Mouse (Mus musculus) erythroblast, embryonic 14.5 days (primary cell): ENCODE measurements at regions not wholly inside any gene's neighbourhood (a gene's known extent, or its start where the extent isn't known, plus 50 kb on each side); places are given as distances from the start of the nearest gene placed in this dataset.

ENCODE experiments used
- H3K27me3 ChIP-seq: 2 replicates; pipeline ENCODE4 v1.6.1; 2012; ENCODE audit warnings: inconsistent platforms; ENCODE audit not compliant: control insufficient read depth
- H3K36me3 ChIP-seq: 2 replicates; pipeline ENCODE4 v1.6.1; 2012; ENCODE audit warnings: mild to moderate bottlenecking, inconsistent platforms; ENCODE audit not compliant: control insufficient read depth
- H3K4me1 ChIP-seq: 2 replicates; pipeline ENCODE4 v1.6.1; 2012; ENCODE audit warnings: inconsistent platforms; ENCODE audit not compliant: control insufficient read depth
- H3K4me3 ChIP-seq: replicated peaks from 2 replicates; pipeline ENCODE3; 2012; ENCODE audit warnings: moderate library complexity, mild to moderate bottlenecking, inconsistent platforms
- H3K9me3 ChIP-seq: 2 replicates; pipeline ENCODE4 v1.6.1; 2012; ENCODE audit warnings: low read length, inconsistent platforms, mixed read lengths; ENCODE audit not compliant: control insufficient read depth
- GATA1 ChIP-seq: IDR thresholded peaks from 2 replicates; pipeline ENCODE4 v1.6.1; 2012; ENCODE audit warnings: low read length, inconsistent platforms, mixed read lengths
- TAL1 ChIP-seq: IDR thresholded peaks from 3 replicates; pipeline ENCODE4 v1.6.1; 2012; ENCODE audit warnings: low read length, inconsistent platforms, mixed read lengths

DNA sequence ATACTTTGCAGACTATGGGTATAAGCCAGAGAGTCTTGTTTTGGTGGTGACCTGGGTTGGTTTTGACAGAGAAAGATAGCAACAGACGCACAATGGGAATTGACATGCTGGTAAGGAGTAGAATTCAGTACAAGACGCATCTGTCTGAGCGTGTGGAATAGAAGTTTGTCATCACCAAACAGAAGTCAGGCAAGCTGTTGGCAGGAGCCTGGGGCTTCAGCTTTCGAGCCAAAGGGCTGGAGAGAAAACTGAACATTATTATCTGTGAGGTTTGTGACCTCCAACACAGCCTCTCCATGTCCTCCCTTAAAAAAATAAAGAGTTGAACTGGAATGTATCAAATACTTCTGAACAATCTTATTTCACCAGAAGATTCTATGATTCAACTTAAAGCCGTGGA, 75.4 kb upstream of the Srd5a3 start:
- no peaks in the 10 kb centered on the region for H3K36me3 ChIP-seq
- peaks cover 12% of the 10 kb centered on the region for H3K27me3 ChIP-seq
- H3K9me3 ChIP-seq, result no peaks in the 10 kb centered on the region
- TF ChIP-seq GATA1 (no peak), TAL1 (no peak)
- H3K4me3 ChIP-seq, result no peak overlapping the region
- H3K4me1 ChIP-seq, result peaks cover 28% of the 10 kb centered on the region

DNA sequence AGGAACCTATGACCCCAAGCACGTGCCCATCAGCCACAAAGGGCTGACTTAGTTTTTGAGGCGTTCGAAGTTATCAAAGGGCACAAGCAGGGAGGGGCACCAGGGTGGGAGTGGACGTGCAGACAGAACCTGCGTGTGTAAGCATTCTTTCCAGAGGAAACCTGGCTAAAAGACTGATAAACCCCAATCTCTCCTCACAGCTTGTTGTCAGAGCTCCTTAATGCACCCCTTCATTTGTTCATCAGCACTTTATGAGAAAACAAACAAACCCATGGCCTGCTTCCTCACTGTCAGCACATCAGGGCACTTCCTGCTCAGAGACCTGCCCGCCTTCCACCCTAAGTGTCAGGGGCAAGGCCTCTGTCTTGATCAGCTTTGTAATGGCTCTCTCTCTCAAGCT, 76.6 kb upstream of the Srd5a3 start:
- H3K4me1 ChIP-seq, result peaks cover 28% of the 10 kb centered on the region
- TF ChIP-seq TAL1 (peak; percentile 33; the same call in 1 of the 3 replicates), GATA1 (no peak)
- H3K9me3 ChIP-seq, result no peaks in the 10 kb centered on the region
- H3K36me3 ChIP-seq, result no peaks in the 10 kb centered on the region
- H3K4me3 ChIP-seq, result no peak overlapping the region
- H3K27me3 ChIP-seq, result peaks cover 12% of the 10 kb centered on the region

DNA sequence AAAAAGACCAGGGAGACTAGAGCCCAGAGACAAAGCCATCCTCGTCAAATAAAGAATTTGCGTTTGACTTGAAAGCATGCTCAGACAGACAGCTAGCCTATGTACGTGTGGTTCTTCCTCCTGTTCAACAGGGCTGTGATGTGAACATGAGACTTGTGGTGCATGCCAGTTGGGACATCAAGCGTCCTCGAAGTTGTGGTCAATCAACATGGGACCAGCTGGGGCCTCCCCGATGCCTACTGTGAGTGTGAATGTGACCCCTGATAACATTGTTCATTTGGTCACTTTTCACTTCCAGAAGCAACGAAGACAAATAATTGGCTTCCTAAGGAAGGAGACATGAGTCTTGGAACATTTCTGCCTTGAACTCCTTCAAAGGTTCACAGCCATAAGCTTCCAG, 79.8 kb upstream of the Kdr start:
- H3K36me3 ChIP-seq, result no peaks in the 10 kb centered on the region
- no peak for TF ChIP-seq TAL1
- no peak for TF ChIP-seq GATA1
- peaks cover 3% of the 10 kb centered on the region for H3K4me1 ChIP-seq
- no peaks in the 10 kb centered on the region for H3K9me3 ChIP-seq
- H3K27me3 ChIP-seq, result peaks cover 2% of the 10 kb centered on the region; the same call in 1 of the 2 replicates
- H3K4me3 ChIP-seq, result no peak overlapping the region

DNA sequence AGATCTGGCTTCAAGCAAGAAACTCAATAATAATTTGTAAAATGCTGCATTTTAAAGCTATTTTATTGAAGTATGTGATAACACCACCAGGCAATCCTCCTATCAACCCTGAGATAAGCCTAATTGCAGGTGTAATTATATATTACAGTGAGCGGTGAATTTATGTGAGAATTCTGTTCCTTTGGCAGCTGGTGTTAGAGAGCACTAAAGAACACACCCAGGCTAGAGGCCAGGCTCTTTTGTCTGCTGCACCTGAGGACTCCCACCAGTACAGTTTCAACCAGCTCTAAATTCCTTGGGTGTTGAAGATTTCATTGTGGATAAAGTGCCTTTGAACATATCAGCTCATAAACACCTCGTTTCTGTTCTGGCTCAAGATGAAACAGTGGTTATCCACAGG, 77.6 kb upstream of the Kdr start:
- TF ChIP-seq GATA1, result no peak
- TF ChIP-seq TAL1, result no peak
- H3K36me3 ChIP-seq, result no peaks in the 10 kb centered on the region
- H3K4me3 ChIP-seq, result no peak overlapping the region
- no peaks in the 10 kb centered on the region for H3K9me3 ChIP-seq
- H3K4me1 ChIP-seq, result no peaks in the 10 kb centered on the region
- peaks cover 2% of the 10 kb centered on the region; the same call in 1 of the 2 replicates for H3K27me3 ChIP-seq

DNA sequence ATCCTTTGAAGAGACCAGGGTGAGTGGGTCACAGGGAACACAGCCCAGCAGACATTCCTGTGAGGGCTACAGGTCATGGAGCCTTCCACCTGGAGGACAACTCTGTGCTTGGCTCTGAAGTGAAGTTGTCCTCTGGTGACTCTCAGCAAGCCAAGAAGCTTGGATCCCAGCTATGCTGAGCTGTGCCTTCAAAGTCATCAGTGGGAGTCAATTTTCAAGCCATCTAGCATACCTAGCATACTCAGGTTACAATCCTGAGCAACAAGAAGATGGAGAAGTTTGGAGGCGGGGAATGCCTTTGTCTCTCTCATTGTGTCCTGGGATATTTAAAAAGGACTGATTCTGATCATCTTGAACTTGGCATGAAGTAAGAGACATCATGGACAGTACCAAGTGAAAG, 74.5 kb upstream of the Kdr start:
- no peaks in the 10 kb centered on the region for H3K4me1 ChIP-seq
- H3K9me3 ChIP-seq, result no peaks in the 10 kb centered on the region
- no peaks in the 10 kb centered on the region for H3K36me3 ChIP-seq
- H3K27me3 ChIP-seq, result peaks cover 2% of the 10 kb centered on the region; the same call in 1 of the 2 replicates
- no peak overlapping the region for H3K4me3 ChIP-seq
- TF ChIP-seq GATA1, result no peak
- no peak for TF ChIP-seq TAL1

DNA sequence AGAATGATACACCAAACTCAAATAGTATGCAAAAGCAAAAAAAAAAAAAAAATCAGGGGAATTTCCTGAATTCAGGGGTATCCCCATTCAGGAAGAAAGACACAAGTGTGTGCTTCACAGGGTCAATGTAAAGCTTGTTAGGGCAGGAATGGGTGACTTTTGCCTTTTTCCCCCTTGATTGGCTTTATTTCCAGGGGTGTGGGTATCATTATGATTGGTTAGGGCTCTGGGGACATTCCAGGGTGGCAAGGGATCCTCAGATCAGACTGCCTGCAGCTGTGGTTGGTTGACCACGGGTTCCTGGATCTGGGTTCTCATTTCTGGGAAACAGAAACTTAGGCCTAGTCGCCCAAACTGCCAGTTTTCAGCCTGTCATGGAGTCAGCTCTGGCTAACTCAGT, 73.4 kb upstream of the Kdr start:
- Histone ChIP-seq H3K4me3 (no peak overlapping the region), H3K36me3 (no peaks in the 10 kb centered on the region), H3K4me1 (no peaks in the 10 kb centered on the region), H3K27me3 (peaks cover 2% of the 10 kb centered on the region; the same call in 1 of the 2 replicates), H3K9me3 (no peaks in the 10 kb centered on the region)
- TF ChIP-seq TAL1 (no peak), GATA1 (no peak)

DNA sequence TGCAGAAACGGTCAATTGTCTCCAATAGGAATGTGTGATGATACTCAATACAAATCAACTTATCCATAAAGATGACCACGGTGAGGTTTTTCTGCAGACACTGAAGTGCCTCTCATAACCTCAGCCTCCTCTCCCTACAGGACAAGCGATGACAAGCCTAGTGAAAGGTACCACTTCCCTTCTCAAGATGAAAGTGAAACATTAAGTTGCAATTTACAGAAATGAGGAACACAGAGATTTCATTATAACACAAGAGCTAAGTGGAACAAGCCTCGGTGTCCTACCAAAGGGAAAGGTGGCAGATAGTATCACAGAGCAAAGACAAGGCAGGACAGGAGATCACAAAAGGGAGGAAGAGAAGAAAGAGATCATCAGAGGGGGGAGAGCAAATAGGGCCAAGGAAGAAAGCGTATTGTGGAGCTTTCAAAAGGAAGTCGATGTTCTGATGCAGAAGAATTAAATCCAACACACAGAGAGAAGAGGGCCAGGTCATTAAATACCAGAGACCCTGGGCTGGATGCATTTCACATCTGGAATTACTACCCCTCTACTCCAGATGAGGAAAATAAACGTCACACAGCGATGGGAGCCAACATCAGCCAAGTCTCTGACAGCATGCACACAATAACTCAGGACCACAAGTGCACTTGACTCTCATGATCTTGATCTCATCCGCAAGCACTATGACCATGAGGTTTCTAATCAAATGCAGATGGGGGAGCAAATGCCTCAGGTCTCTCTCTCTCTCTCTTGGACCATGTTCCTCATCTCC, 70.0 kb upstream of the Kdr start:
- no peak for TF ChIP-seq TAL1
- no peak for TF ChIP-seq GATA1
- Histone ChIP-seq H3K4me1 (no peaks in the 10 kb centered on the region), H3K4me3 (no peak overlapping the region)

DNA sequence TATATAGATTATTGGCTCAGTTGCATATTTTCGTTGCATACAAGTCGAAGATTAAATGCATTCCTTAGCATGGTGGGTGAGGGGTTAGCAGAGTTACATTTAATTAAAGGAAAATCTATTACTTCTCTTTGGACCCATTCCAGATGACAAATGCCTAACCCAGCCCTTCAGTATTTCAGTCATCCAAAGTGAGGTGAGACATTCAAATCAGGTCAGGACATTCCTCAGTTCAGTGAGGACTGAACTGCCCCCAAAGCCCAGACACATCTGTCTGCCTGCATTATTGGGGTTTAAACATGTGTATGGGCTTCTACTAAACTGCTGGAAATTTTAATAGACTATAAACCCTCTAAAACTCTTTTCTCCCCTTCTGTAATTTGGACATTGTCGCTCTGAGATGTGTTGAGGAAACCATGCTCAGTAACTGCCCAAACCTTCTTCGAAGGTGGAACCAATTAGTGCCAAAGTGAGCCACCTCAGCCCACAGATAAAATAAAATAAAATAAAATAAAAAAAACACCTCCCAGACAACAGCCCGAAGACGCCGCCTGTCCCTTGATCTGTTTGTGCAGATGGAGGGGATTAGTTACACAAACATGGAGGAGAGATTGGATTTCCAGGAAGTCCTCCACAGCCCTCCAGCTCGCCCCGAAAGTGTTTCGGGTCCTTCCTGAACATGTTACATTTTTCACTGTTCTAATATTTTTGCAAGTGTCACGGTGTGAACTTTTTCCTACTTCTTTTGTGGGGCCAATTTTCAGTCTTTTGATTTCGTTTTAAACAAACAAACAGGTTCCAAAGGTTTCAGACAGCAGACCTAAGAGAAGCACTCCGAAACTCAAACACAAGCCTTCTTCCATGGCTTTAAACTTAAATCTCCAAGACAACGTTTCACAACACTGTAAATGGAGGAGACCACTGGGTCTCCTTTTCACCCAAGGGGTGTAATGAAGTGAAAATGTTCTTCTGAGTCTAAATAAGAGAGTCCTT, 65.6 kb upstream of the Kdr start:
- Histone ChIP-seq H3K36me3 (no peaks in the 10 kb centered on the region), H3K9me3 (no peaks in the 10 kb centered on the region), H3K27me3 (no peaks in the 10 kb centered on the region), H3K4me1 (no peaks in the 10 kb centered on the region), H3K4me3 (no peak overlapping the region)
- TF ChIP-seq TAL1, result no peak
- TF ChIP-seq GATA1, result no peak

More for the DNA sequence above, 70.0 kb upstream of the Kdr start:
- H3K36me3 ChIP-seq, result no peaks in the 10 kb centered on the region
- no peaks in the 10 kb centered on the region for H3K9me3 ChIP-seq
- no peaks in the 10 kb centered on the region for H3K27me3 ChIP-seq

DNA sequence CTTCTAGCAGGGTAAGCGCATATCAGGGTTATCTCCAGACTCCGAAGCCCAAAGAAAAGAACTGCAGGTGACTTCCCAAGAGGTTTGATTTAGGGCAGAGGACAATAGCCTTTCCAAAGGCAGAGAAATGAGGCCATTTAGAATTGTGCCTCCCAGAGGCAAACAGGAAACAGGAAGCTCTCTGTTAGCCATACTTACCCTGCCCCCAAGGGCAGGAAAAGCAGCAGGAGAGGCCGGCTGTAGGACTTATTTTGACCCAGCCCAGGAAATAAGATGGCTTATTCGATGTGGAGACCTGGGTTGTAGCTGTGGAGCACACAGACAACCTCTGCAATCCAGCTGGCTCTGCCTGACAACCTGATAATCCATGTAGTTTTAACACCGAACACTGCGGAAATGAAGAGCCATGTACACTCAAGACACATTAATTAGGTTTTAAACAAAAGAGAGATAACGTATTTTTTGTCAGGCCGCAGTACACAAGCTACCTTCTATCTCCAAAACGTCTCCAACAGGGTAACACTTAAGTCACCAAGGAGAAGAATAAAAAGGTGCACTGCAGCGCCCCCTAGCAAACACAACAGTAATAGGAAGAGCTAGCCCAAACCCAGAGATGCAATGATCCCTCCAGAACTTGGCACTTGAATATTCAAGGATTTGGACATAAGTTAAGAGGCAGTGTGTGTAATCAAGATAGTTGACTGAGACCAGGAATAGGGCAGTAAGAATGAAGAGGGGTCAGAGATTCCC, 62.4 kb upstream of the Kdr start:
- H3K4me3 ChIP-seq, result no peak overlapping the region
- no peaks in the 10 kb centered on the region for H3K4me1 ChIP-seq
- TF ChIP-seq TAL1, result no peak
- TF ChIP-seq GATA1, result no peak
- H3K36me3 ChIP-seq, result no peaks in the 10 kb centered on the region
- H3K9me3 ChIP-seq, result no peaks in the 10 kb centered on the region
- no peaks in the 10 kb centered on the region for H3K27me3 ChIP-seq
